Mouse (Mus musculus) thymus, postnatal 0 days (tissue): ENCODE measurements around the gene Lyzl6. TPM values are rescaled to one million over a fixed set of nuclear protein-coding genes. Genes with fewer than 3 reads are reported as not detected.

Experiments
- DNase-seq: peaks from one replicate; pipeline ENCODE4 v3.0.0-alpha.2; 2015; ENCODE audit warnings: low spot score
- polyA plus RNA-seq: library from polyadenylated mRNA; unstranded; fragments of >200 nt; fragmentation: Nextera tagmentation; extraction: Ambion mirVana; gene quantifications from 2 replicates; pipeline ENCODE4 v1.2.1, GENCODE M21; 2015

Gene Lyzl6
- polyA plus RNA-seq, result not detected in 2 replicates

- no peak for DNase-seq
Measured at GRCm38 (mm10) chr11:103638790-103639189, at the start of gene Lyzl6. Gene Lyzl6 (minus strand): TSS chr11:103638890.

DNA sequence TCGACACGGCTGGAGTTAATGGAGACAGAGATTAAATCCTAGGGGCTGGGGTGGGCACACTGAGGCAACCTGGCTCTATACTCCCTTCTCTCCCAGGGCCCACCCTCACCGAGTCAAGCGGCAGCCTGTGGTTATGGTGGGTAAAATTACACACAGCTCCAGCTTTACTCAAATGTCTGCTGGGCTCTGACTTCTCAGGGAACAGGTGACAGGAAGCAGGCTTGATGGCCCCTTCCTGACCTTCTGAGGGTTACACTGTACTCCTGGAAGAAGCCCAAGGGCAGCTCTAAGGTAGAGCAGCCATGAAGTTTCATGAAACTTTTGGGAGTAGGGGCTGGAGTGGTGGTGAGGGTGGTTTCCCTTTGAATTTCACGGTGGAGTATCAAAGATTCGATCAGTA lies 48.0 kb upstream of the Lyzl6 start:
- peak; percentile 35 for DNase-seq

DNA sequence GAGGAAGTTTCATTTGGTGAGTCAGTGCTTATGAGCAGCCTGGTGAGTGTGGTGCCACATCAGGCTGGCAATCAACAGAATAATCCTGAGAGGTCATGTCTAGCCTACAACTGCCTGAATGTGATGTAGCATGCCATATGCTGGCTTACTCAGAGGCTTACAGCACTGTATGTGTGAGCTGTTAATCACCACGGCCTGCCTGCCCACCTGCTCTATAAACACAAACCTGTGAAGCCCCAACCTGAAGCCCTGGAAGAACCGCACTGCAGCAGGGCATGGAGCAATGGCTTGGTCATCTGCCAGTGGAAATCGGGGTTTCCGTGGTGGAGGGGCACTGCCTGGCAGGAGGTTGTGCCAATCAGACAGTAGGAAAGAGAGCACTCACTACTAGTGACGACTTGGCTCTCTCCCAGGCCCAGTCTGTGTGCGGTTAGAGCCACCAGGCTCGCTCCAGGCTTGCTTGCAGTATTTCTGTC lies 46.6 kb upstream of the Lyzl6 start:
- no peak for DNase-seq

GRCm38 (mm10) chr11:103683667-103684334 lies 45.1 kb upstream of the Lyzl6 start:
- no peak for DNase-seq

GRCm38 (mm10) chr11:103677042-103677441 lies 38.4 kb upstream of the Lyzl6 start:
- peak; percentile 37 for DNase-seq

- DNase-seq, result peak; percentile 50
Measured at GRCm38 (mm10) chr11:103675556-103675955, 36.9 kb upstream of the Lyzl6 start.

DNA sequence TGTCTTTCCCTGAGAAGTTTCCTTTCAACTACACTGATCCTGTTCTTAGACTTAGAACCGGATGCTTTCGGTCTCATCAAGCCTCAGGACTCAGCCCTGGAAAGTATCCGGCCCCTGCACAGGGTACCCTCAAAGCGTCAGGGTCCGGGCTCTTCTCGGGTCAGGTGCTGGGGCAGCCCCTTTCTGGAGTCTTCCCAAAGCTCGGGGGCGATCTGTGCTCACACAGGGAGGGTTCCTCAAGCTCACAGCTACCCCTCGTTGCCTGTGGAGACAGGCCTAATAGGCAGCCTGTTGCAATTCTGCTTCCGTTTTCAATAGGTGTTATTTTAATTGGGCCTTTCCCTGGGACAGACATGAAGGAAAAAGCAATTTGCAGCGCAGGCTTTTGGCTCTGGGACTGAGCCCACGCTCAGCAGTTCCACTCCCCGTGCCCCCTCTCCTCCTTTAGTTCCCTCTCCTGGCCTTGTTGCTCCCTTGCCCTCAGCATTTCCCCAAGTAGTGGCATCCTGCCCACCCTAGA lies 28.3 kb upstream of the Lyzl6 start:
- no peak for DNase-seq

- no peak for DNase-seq
Measured at GRCm38 (mm10) chr11:103666181-103666906, 27.7 kb upstream of the Lyzl6 start.

DNA sequence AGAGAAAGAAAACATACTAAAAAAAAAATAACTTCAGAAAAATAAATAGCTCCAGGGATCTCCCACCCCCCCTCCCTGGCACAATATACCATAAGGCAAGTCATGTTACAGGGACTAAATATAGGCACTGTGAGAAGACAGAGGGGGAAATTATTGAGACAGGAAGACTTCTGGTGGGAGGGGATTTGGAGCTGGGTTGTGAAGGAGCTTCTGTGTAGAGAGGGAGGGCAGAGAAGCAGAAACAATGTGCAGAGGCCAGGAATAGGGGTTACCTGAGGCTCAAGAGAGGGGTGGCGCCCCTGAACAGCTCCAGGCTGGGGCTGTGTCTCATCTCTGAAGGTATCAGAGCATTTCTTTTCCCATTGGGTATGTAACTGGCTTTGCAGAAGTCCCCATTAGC lies 27.0 kb upstream of the Lyzl6 start:
- no peak for DNase-seq

- no peak for DNase-seq
Measured at GRCm38 (mm10) chr11:103663119-103663518, 24.4 kb upstream of the Lyzl6 start.

DNA sequence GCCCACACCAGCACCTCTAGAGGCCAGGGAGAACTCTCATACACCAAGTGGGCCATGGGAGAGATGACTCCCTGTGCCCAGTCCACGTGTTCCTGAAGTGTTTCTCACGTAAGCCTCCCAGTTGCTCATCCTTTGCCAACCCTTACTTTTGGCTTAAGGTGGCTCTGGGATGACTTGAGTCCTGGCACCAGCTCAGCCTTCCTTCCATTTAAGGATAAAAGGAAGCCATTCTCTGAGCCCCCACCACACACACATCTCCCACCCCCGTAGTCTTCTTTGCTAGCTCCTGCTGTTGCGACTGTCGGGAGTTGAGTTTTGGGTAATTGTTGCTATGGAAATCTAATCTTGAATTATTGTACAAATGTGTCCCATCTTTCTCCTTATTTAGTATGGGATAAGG lies 23.9 kb upstream of the Lyzl6 start:
- DNase-seq, result no peak

- no peak for DNase-seq
Measured at GRCm38 (mm10) chr11:103661863-103662262, 23.2 kb upstream of the Lyzl6 start.

DNA sequence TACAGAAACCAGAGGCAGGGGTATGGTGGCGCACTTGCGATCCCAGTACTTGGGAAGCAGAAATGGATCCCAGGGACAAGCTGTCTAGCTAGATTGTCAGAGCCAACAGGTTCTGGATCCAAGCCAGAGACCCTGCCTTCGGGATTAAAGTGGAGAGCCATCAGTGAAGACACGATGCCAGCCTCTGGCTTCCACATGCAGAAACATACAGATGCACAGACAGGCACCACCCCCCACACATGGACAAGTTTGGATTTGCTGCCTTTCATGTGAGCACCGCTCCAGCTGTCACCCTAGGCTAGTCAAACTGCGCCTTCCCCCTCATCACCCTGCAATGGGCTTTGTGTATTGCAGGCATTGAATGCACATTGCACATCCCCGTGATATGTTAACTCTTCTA lies 19.5 kb upstream of the Lyzl6 start:
- DNase-seq, result no peak

GRCm38 (mm10) chr11:103656520-103656919 lies 17.8 kb upstream of the Lyzl6 start:
- DNase-seq, result peak; percentile 53

- no peak for DNase-seq
Measured at GRCm38 (mm10) chr11:103653359-103653965, 14.8 kb upstream of the Lyzl6 start.

GRCm38 (mm10) chr11:103651426-103651825 lies 12.7 kb upstream of the Lyzl6 start:
- DNase-seq, result no peak

DNA sequence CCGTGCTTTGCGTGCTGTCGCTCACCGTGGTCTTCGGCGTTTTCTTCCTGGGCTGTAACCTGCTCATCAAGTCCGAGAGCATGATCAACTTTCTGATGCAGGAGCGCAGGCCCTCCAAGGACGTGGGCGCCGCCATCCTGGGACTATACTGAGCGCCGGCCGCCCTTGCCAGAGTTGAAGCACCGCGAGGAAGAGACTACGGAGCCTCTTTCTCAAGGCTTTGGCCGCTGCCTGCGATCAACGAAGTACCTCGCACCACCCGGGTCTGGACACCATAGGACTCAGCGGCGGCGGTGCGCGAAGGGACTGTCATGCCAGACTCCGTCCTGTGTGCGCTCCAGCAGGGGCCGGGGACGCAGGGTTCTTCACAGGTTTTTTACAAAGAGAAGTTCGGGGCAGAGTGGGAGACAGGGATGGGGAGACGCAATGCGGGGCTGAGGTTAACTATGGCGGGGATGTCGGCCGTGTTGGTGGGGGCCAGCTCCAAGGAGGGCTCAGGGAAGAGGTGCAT lies 11.3 kb upstream of the Lyzl6 start:
- no peak for DNase-seq

DNA sequence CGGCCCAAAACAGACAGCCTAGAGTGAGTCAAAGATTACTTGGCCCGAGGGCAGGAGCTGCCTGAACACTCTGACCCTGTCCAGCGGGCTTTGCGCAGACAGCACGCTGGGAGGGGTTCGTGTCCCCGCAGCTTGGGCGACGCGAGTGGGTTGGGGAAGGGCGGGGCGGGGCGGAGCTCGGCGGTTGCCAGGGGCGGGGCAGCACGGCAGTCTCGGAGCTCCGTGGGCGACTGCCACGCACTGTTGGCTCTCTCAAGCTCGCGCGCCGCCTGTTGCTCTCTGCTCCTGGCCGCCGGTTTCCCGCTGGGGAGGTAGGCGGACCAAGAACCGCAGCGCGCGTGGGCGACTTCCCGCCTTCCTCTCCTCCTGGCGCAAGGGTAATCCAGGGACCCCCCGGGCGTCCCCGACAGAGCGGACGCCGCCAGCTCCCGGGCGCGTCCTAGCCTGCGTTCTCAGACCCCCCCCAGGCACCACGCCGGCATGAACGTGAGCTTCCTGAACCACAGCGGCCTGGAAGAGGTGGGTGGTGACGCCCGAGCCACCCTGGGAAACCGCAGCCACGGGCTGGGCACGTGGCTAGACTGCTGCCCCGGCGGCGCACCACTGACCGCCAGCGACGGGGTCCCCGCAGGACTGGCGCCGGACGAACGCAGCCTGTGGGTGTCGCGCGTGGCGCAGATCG lies 10.8 kb upstream of the Lyzl6 start, which contains the start of gene Rprml:
Gene Rprml, plus strand, starts transcription at position 270 of the 682 bp plus-strand sequence.
- no peak for DNase-seq

DNA sequence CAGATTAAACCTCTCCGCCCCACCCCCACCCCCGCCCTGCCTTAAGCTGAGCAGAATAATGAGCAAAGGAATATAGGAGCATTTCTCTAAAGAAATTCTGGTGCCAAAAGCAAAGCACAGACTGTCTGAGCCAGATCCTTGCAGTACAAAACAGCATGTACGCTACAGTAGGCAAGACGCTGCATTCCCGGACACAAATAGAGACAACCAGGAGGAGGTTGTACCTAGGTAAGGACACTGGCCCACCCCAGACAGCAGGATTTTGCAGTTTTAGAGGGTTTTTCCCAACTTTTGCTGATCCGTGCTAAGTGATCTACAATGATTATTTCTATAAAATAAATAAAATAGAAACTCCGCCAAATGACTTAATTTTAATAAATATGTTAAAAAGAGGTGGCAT lies 10.0 kb upstream of the Lyzl6 start:
- no peak for DNase-seq

- DNase-seq, result no peak
Measured at GRCm38 (mm10) chr11:103647921-103648620, 9.4 kb upstream of the Lyzl6 start.

- no peak for DNase-seq
Measured at GRCm38 (mm10) chr11:103646301-103646700, 7.6 kb upstream of the Lyzl6 start.
